Mouse (Mus musculus) heart, embryonic 16.5 days (tissue): ENCODE data around the gene A530084C06Rik. TPM values are rescaled to one million over a fixed set of nuclear protein-coding genes. Genes with fewer than 3 reads are reported as not detected.
A peak's percentile ranks its signal among the peaks of the same experiment; 100 is the strongest.

Experiments used
- ATAC-seq: fragments of 200-750 bp; cut with Nextera tagmentation; replicated peaks from 2 replicates; pipeline ENCODE4 v1.8.0; 2017; ENCODE audit warnings: moderate number of reproducible peaks; ENCODE audit not compliant: insufficient read depth, low FRiP score; ENCODE audit errors: extremely low read depth
- H3K27ac ChIP-seq: fragments of 300-500 bp; sonication (generic); 2 replicates; pipeline ENCODE4 v1.5.1; 2014; ENCODE audit warnings: mild to moderate bottlenecking, low read length, control low read depth, moderate library complexity
- H3K27me3 ChIP-seq: fragments of 300-500 bp; sonication (generic); 2 replicates; pipeline ENCODE4 v1.6.1; 2014; ENCODE audit warnings: low read length, mixed read lengths; ENCODE audit not compliant: control insufficient read depth, insufficient read depth
- H3K36me3 ChIP-seq: fragments of 300-500 bp; sonication (generic); 2 replicates; pipeline ENCODE4 v1.6.1; 2014; ENCODE audit not compliant: control insufficient read depth, insufficient read depth
- H3K4me1 ChIP-seq: fragments of 300-500 bp; sonication (generic); 2 replicates; pipeline ENCODE4 v1.6.1; 2014; ENCODE audit warnings: low read length, mixed read lengths; ENCODE audit not compliant: control insufficient read depth, insufficient read depth
- H3K4me2 ChIP-seq: fragments of 300-500 bp; sonication (generic); 2 replicates; pipeline ENCODE4 v1.6.1; 2014; ENCODE audit warnings: low read depth, mild to moderate bottlenecking, control low read depth, low read length
- H3K4me3 ChIP-seq: fragments of 300-500 bp; sonication (generic); 2 replicates; pipeline ENCODE4 v1.5.1; 2014; ENCODE audit warnings: mild to moderate bottlenecking, control low read depth, low read length
- H3K9ac ChIP-seq: fragments of 300-500 bp; sonication (generic); 2 replicates; pipeline ENCODE4 v1.6.1; 2014; ENCODE audit warnings: low read length, control low read depth
- H3K9me3 ChIP-seq: fragments of 300-500 bp; sonication (generic); replicated peaks from 2 replicates; pipeline ENCODE4 v1.6.1; 2016; ENCODE audit warnings: low read length; ENCODE audit not compliant: control insufficient read depth
- WGBS: fragments of 180-500 bp; shearing (Covaris S2); extraction: QIAGEN DNeasy Blood & Tissue Kit; methylation state at CpG from one replicate; pipeline ENCODE4 v1.1.7; 2014; 5-methylcytosine and 5-hydroxymethylcytosine counted together
- polyA plus RNA-seq: library from polyadenylated mRNA; unstranded; fragments of >200 nt; fragmentation: Nextera tagmentation; extraction: Ambion mirVana; gene quantifications from 2 replicates; pipeline ENCODE4 v1.2.1, GENCODE M21; 2015

The A530084C06Rik gene
- polyA plus RNA-seq, 1 experiment from 2014 or later: not detected

- ATAC-seq: no peak
- Histone ChIP-seq H3K4me3 (no peak overlapping the region), H3K4me1 (no peaks in the 10 kb centered on the region; the same call in 1 of the 2 replicates), H3K27me3 (no peaks in the 10 kb centered on the region), H3K9ac (no peak overlapping the region), H3K27ac (no peak overlapping the region), H3K9me3 (no peaks in the 10 kb centered on the region), H3K36me3 (no peaks in the 10 kb centered on the region), H3K4me2 (0 out of 2 replicates have a peak overlapping the region, but pooled peaks have one; percentile 1)
- WGBS: 33% methylated on average over 10 of the region's 10 CpGs
Observed at GRCm38 (mm10) chr13:31518411-31518886, 40.7 kb downstream of the A530084C06Rik start.

- ATAC-seq: no peak
- H3K36me3 ChIP-seq: no peaks in the 10 kb centered on the region
- H3K4me2 ChIP-seq: no peak overlapping the region
- 87% methylated on average over 7 of the region's 7 CpGs for WGBS
- H3K4me1 ChIP-seq: no peaks in the 10 kb centered on the region; the same call in 1 of the 2 replicates
- H3K4me3 ChIP-seq: no peak overlapping the region
- H3K9ac ChIP-seq: no peak overlapping the region
- H3K27ac ChIP-seq: no peak overlapping the region
- H3K27me3 ChIP-seq: no peaks in the 10 kb centered on the region
- no peaks in the 10 kb centered on the region for H3K9me3 ChIP-seq
Observed at GRCm38 (mm10) chr13:31515261-31515660, 43.9 kb downstream of the A530084C06Rik start.

- no peaks in the 10 kb centered on the region for H3K9me3 ChIP-seq
- 0 out of 2 replicates have a peak, but pooled peaks have one; percentile 14 for ATAC-seq
- no peaks in the 10 kb centered on the region for H3K36me3 ChIP-seq
- H3K4me1 ChIP-seq: no peaks in the 10 kb centered on the region
- H3K4me2 ChIP-seq: no peak overlapping the region
- H3K9ac ChIP-seq: no peak overlapping the region
- no peak overlapping the region for H3K27ac ChIP-seq
- no peak overlapping the region for H3K4me3 ChIP-seq
- WGBS: 59% methylated on average over 8 of the region's 8 CpGs
- H3K27me3 ChIP-seq: no peaks in the 10 kb centered on the region
Observed at GRCm38 (mm10) chr13:31506494-31507167, 52.5 kb downstream of the A530084C06Rik start.

Other genes with a start within 250 kb of the A530084C06Rik start
- gene Foxq1, start 3.2 kb downstream of the A530084C06Rik start, polyA plus RNA-seq: 0.09 and 0.14 TPM in 2 replicates
- 0.22 and 1.6 TPM in 2 replicates for gene Foxf2, start 66.5 kb upstream of the A530084C06Rik start, polyA plus RNA-seq
- gene Foxc1, start 247.3 kb upstream of the A530084C06Rik start, polyA plus RNA-seq: 0.77 and 1.0 TPM in 2 replicates